Mouse (Mus musculus) MEL (cell line): ENCODE results near the gene Nfe2.

Experiments used
- CHD2 ChIP-seq: IDR thresholded peaks from 2 replicates; pipeline ENCODE4 v1.6.1; 2011; ENCODE audit warnings: low read length, improper control_type of control experiment
- CTCF ChIP-seq, 3 experiments: IDR thresholded peaks in 2 of 3; conservative IDR thresholded peaks in 1 of 3; 2 replicates each; pipeline ENCODE4 v1.5.1; 2011 to 2012; ENCODE audit warnings: low read length in 3 of 3, low read depth in 2 of 3, mild to moderate bottlenecking in 2 of 3, improper control_type of control experiment in 1 of 3, inconsistent platforms in 1 of 3, mixed read lengths in 1 of 3, moderate library complexity in 1 of 3; ENCODE audit not compliant: control insufficient read depth in 1 of 3, insufficient read depth in 1 of 3, poor library complexity in 1 of 3, severe bottlenecking in 1 of 3
- E2F4 ChIP-seq: IDR thresholded peaks from 2 replicates; pipeline ENCODE4 v1.6.1; 2011; ENCODE audit warnings: low read depth, low read length, improper control_type of control experiment, borderline replicate concordance
- EP300 ChIP-seq, 2 experiments: IDR thresholded peaks; 2 replicates each; pipeline ENCODE4 v1.6.1; 2011; ENCODE audit warnings: improper control_type of control experiment in 2 of 2, low read length in 2 of 2, low read depth in 1 of 2, mild to moderate bottlenecking in 1 of 2
- JUND ChIP-seq: IDR thresholded peaks from 2 replicates; pipeline ENCODE4 v1.6.1; 2011; ENCODE audit warnings: low read depth, mild to moderate bottlenecking, improper control_type of control experiment, low read length
- NELFE ChIP-seq: IDR thresholded peaks from 2 replicates; pipeline ENCODE4 v1.6.1; 2011; ENCODE audit warnings: low read depth, low read length, improper control_type of control experiment
- POLR2AphosphoS2 ChIP-seq: IDR thresholded peaks from 2 replicates; pipeline ENCODE4 v1.6.1; 2011; ENCODE audit warnings: low read length, improper control_type of control experiment
- POLR2AphosphoS5 ChIP-seq: IDR thresholded peaks from 2 replicates; pipeline ENCODE4 v1.6.1; 2012; ENCODE audit warnings: low read depth, borderline replicate concordance, mild to moderate bottlenecking, inconsistent platforms, low read length, moderate library complexity, mixed read lengths
- RAD21 ChIP-seq: IDR thresholded peaks from 2 replicates; pipeline ENCODE4 v1.6.1; 2011; ENCODE audit warnings: mild to moderate bottlenecking, low read depth, low read length, improper control_type of control experiment
- RCOR1 ChIP-seq: IDR thresholded peaks from 2 replicates; pipeline ENCODE4 v1.6.1; 2012; ENCODE audit warnings: low read depth, mild to moderate bottlenecking, inconsistent platforms, low read length, improper control_type of control experiment
- USF1 ChIP-seq: IDR thresholded peaks from 2 replicates; pipeline ENCODE4 v1.6.1; 2014; ENCODE audit warnings: low read depth, mild to moderate bottlenecking, inconsistent platforms, low read length, improper control_type of control experiment, moderate library complexity
- ZMIZ1 ChIP-seq: IDR thresholded peaks from 2 replicates; pipeline ENCODE4 v1.6.1; 2012; ENCODE audit warnings: low read depth, mild to moderate bottlenecking, inconsistent platforms, low read length, improper control_type of control experiment, moderate library complexity

GRCm38 (mm10) chr15:103289600-103289999 lies 31.4 kb upstream of the Nfe2 start:
- no peak for TF ChIP-seq CTCF (IDR thresholded peaks at IDR 0.05 in 2 of 3, conservative IDR thresholded peaks at IDR 0.05 in 1 of 3; ENCODE audit: control insufficient read depth in 1 of 3, insufficient read depth in 1 of 3, low read depth in 2 of 3, low read length in 3 of 3, poor library complexity in 1 of 3, severe bottlenecking in 1 of 3)
- no peak for TF ChIP-seq USF1
- TF ChIP-seq JUND = no peak
- no peak for TF ChIP-seq POLR2AphosphoS2
- no peak for TF ChIP-seq EP300 (IDR thresholded peaks at IDR 0.05; ENCODE audit: low read depth in 1 of 2, low read length in 2 of 2)
- no peak for TF ChIP-seq RCOR1
- no peak for TF ChIP-seq ZMIZ1
- no peak for TF ChIP-seq E2F4
- TF ChIP-seq POLR2AphosphoS5 = no peak
- TF ChIP-seq CHD2 = no peak
- TF ChIP-seq RAD21 = no peak
- no peak for TF ChIP-seq NELFE
